Mouse (Mus musculus): ENCODE measurements around the gene Sh3pxd2b.

The Sh3pxd2b gene

DNA sequence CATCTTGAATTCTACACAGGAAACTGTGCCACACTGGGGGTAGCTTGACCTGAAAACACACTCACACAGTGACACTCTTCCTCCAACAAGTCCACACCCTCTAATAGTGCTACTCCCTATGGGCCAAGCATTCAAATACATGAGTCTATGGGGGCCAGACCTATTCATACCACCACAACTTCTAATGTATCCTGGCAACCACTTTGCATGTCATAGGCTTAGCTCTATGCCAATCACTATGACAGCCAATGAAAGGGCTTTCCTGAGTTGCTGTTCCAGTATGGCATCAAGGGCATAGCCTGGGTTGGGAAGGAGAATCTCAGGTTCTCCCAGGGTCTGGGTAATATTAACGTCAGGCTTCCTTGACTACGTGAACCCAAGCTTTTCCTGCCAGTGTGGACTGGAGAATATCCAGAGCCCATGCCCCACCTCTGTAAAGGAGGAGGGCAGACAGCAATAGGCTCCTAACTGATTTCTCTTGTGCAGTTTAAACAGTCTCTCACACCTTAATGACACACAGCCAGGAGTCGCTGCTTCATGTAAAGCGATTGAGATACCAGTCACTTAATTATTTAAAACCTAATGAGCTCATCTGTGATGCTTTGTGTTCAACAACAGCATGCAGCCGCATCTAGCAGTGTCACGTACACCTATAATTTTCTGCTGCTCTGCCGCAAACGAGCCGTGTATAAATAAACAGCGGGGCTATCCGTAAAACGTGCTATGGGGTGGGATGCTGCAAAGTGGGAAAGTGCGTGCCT is 25.8 kb downstream of the Sh3pxd2b start:
- DNase-seq (ENCODE audit: low spot score) = no peak

DNA sequence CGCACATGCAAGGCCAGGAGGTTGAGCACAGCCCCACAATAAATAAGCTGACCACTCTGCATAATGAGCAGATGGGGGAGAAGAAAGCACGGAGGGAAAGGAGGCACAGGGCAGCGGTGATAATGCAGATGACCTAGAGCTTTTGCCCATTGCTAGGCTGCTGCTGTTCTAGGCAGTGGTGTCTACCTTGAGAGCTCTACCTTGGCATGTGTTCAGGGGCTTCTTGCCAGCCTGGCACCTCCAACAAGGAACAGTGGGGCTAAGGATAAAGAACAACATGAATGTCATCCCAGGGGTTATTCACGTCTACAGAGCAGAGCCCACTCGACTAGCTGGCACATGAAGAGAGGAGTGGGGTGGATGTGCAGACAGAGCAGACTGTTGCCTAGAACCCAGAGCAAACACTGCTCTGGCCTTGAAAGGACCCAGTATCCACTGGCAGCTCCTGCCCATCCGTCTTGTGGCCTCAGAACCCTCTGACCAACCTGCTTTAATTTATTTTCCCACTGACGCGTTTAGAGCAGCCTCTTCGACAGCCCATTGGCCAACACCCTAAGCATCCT is 26.5 kb downstream of the Sh3pxd2b start:
- DNase-seq (ENCODE audit: low spot score) = no peak

DNA sequence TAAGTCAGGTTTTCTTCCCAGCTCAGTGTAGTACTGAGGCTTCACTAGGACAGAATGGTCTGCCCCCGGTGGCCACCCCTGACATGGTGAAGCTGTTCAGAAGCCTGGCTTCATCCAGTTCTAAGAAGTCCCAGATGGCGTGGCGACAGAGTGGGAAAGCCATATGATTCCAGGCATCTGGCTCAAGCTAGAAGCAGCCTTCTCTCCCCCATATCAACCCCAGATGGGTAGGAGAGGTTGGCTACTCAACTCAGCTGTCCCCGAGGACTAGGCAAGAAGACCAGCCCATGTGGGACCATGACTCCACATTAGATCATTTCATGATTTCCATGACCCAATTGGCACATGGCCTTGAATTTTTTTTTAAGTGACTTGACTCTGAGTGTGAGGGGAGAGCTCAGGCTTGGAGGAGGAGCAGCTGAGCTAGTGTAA is 27.5 kb downstream of the Sh3pxd2b start:
- no peak for DNase-seq (ENCODE audit: low spot score)

DNA sequence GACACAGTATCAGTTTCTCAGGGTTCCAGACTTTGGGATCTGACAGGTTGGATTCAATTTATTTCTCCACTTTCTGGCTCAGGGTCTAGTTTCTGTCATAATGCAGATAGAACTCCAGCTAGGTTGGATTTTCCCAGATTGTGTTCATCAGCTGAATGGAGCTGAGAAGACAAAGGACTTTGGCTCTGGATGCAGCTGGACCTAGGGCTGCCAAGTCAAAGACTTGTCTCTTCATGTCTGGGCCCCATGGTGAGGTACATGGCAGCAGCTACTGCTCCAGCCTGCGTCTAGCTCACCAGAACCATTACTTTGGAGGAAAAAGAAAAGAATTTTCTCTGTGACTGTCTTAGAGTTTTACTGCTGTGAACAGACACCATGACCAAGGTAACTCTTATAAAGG is 28.5 kb downstream of the Sh3pxd2b start:
- DNase-seq (ENCODE audit: low spot score) = no peak

DNA sequence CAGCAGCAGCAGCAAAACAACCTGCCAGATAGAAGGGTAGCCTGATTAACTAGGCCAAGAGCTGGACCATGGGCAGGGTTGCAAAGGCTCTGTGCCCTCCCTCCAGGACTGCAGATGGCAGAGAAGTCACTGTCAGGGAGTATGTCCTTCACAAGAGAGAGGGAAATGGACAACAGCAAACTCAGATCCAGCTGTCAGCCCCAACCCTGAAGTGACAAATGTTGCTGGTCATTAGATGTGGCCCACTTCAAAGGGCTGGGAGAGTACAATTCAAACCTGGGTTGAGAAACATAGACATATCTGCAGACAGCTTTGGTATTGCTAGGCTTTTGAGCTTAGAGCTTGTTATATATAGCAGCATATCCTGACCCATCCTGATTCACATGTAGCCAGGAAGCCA is 32.3 kb downstream of the Sh3pxd2b start:
- DNase-seq (ENCODE audit: low spot score) = no peak

DNA sequence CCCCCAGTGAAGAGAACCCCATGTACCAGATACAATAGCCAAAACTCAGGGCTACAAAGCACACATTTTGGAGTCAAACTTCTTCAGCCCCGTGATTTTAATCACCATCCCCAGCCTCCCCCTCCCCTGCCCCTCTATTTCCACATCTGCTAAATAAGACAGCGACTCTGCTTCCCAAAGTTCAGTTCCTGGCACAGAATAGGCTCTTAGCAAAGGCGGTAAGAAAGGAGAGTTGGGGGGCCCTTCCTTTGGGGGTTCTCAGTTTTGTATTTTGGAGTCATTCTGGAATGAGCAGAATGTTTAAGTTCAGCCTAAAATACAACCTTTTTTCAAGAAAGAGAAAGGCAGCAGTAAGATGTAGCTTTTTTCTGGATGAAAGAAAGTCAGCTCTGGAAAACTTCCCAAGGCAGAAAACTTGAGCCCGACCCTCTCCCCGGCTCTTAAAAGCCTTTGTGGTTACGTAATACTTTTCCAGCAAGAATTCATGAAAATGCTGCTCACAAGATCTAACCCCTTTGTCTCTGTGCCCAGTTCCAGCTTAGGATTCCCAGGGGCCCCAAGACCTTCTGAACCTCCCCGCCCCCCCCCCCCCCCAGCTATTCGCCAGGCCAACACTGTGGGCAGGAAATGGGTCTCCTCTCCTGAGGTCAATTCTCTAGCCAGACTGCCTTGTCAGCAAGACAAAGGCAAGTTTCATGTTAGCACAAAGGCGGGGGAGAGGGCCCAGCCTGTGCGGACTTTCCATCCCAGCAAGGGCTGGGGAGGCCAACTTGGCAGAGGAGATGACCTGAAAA is 35.9 kb downstream of the Sh3pxd2b start:
- DNase-seq (ENCODE audit: low spot score) = peak; percentile 35

DNA sequence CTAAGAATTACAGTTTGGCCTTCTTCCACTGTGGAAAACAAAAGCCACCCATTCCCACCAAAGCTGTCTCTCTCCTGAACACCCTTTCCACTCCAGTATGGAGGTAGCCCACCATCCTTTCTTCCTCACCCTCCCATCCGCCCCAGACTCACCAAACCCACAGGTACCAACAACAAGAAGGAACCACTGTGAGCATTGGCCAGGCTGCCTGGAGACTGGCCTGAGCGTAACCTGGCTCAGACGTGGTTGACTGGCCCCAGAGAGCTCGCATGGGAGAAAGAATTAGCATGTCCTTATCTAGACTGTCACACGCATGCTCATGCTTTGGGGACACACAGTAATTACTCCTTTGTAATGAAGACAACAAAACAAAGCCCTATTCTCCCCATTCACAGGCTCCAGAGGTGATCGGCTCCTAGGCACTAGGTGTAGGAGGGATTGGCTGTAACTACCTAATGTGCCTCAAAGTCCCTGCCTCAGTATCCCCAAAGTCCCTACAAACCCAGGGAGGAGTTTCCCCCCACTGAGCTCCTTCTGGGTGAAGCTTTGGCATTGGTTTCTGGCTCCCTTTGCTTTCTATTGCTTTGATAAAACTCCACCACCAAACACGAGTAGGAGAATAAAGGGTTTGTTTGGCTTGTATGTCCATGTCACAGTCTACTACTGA is 36.6 kb downstream of the Sh3pxd2b start:
- DNase-seq (ENCODE audit: low spot score) = no peak

DNA sequence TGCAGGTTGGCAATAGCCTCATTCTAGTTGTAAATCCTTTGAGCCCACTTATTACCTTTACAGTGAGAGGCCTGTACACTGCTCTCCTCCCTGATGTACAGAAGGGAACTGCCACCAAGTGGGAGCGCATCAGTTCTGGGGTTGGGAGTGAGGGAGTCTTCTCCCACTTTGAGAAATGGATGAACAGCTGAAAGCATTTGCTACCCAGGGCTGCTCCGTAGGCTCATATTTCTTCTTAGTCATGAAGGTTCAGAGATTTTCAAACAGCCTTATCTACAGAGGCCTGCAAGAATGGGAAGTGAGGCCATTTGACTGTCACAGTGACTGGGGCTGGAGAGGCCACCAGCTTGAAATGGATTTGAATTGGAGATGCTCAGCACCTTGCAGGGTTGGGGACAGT is 38.4 kb downstream of the Sh3pxd2b start:
- no peak for DNase-seq (ENCODE audit: low spot score)

DNA sequence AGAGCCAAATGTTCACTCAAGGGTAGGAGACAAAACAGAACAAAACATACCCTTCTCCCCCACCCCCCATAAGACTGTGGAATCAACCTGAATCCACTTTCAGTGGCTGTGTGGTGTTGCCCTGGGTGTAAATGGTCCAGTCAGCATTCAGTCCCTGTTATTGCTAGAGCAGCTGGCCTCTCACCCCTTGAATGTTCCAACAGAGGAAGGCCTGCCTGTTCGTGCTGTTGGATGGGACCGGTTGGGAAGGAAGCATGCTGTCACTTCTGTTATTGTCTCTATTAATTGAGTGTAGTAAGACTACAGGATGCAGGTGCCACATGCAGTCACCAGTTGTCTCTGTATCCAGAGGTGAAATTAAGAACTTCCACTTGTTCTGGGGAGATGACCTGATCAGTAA is 40.4 kb downstream of the Sh3pxd2b start:
- DNase-seq (ENCODE audit: low spot score) = no peak

DNA sequence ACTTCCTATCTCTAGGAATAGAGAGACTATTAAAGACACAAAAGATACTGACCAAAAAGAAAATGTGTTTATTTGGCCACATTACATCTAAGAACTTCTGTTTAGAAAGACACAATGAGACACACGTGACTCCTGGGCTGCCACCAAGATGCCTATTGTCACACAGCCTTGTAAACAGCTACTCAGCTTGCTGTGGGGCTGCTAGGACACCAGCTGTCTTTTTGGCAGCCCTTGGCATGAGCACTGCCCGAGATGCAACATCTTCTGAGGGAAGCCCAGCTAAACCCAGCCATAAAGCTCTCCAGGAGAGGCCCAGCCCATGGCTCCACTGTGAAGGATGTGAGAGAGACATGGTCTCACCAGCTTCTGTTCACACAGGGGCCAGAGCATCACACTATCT is 45.5 kb downstream of the Sh3pxd2b start:
- DNase-seq (ENCODE audit: low spot score) = no peak

DNA sequence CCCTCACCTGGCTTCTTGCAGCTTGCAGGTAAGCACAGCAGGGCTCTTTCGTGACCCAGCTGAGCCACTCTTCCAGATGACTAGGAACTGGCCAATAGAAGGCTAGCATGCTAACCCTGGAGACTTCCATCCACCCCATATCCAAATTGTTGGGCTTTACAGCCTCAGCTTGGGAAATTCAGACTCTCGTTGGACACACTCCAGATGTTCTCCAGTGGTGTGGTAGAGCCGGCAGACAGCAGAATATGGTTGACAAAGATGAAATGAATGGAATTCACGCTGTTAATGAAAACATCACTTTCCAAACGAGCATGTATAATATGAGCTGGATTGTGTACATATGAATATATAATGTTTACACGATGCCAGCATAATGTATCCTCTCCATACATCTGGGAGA is 48.2 kb downstream of the Sh3pxd2b start:
- no peak for DNase-seq (ENCODE audit: low spot score)

DNA sequence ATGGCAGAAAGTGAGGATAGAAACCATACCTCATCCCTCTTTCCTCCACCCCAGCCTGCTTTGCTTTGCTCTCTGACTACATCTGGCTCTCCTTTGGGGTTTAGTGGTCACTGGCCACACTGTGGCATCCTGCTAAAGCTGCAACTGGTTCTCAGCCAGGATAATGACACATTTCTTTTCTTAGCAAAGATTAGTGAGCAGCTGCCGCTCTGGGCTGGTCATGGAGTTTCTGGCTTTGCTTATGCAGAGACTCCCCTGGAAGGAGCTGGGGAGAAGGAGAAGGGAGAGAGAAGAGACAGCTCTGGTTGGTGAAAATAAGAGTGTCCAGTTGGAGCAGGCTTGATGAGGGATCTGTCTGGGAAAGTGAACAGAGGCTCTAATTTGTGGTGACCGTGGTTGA is 50.8 kb downstream of the Sh3pxd2b start:
- no peak for DNase-seq (ENCODE audit: low spot score)

DNA sequence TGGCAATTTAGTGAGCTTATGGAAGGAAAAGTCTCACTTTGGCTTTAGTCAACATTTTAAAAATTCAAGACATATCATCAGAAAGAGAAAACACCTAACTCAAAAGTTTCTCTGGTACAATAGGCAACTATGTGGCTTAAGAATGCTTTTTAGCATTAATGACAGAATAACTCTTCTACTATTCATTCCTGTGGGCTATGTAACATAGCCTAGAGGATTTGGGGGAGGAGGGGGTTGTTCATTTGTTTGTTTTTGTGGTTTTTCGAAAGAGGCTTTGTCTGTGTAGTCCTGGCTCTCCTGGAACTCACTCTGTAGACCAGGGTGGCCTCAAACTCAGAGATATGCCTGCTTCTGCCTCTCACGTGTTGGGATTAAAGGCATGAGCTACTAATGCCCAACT is 51.6 kb downstream of the Sh3pxd2b start:
- DNase-seq (ENCODE audit: low spot score) = no peak

DNA sequence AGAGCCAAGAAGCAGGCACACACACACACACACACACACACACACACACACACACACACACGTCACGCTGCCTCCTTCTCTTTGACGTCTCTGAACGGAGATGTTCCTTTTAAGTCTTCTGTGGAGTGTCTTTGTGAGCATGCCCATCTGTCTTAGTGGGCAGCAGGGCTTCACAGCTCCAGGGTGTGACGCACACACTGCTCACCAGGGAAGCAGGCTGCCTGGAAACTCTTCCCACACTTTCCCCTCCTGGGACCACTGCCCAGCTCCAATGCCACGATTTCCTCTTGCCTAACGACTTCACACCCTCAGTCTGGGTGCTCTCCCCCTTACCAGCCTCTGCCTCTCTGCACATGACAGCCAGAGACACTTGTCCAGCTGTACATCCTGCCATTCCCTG is 55.1 kb downstream of the Sh3pxd2b start:
- peak; percentile 52 for DNase-seq (ENCODE audit: low spot score)

DNA sequence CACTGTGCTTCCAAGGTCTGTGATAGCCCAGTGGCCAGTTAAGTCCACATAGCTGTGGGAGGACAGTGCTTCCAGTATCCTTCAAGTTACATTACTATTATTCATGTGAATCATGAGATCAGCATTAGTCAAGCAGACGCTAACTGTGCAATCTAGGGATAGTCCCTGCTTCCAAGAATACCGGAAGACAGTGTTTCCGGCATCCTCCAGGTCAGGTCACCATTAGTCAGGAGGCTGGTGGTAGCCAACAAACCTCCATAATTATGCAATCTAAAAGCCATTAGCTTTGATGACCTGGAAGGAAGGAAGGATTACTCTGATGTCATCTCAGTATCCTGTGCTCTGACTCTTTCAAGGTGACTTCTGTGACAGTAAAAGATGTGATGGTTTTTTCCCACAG is 57.1 kb downstream of the Sh3pxd2b start:
- DNase-seq (ENCODE audit: low spot score) = no peak

DNA sequence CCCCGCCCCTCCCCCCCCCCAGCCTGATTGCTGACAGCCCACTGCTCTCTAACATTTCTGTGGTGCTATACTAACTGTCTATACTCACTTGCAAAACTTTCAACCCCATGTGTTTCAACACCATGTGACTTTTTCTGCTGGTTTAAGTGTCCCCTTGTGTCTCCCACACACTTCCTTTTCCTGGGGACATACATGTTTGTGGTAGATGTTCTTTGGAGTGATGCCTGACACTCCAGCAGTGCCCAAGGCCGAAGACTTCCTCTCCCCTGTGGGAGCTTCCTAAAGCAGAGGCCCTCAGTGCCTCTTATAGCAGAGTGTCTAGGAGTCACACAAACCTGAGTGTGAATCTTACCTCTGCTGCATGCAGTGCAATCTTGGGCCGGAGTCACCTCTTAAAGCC is 60.2 kb downstream of the Sh3pxd2b start:
- no peak for DNase-seq (ENCODE audit: low spot score)

DNA sequence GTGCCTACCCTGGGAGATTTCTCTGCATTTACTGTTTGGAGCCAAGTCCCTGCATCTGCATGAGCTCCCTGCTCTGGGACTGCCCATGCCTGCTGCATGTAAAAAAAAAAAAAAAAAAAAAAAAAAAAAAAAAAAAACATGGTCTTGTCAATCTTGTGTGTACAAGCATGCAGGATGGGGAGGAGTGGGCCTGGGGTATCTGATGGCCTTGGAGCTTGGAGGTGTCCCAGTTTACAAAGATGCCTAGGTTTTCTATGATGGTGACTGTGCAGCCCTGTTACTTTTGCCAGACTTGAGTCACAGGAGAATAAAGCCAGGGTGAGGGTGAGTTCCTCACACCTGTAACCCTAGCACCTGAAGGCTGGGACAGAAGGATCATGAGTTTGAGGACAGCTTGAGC is 61.4 kb downstream of the Sh3pxd2b start:
- DNase-seq (ENCODE audit: low spot score) = no peak

DNA sequence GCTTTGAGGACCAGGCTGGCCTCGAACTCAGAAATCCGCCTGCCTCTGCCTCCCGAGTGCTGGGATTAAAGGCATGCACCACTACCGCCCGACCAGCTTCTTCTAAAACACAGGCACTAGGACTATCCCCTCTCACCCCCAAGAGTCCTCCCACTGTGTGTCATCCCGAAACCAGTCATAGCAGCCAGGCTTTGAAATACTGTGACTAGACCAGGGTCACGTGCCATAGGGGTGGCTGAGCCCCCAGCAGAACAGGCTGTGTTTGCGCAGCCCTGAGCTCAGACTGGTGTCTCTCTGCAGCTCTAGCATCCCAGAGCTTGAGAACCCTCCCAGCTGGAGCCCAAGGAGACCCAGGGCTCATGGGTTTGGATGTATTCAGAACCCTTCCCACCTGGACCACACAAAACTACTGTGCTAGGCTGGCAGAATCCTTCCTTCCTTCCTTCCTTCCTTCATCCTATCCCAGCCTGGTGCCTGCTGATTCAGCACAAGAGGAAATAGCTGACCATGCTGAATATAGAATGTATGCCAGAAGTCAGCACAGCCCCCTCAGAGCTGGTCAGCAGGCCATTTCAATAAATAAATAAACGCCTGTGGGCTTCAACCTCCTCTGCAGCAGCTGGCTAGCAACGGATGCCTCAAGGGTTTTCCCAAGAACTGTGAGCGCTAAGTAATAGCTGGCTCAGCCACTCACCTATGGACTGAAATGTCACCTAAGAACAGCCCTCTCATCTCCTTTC is 62.4 kb downstream of the Sh3pxd2b start:
- DNase-seq (ENCODE audit: low spot score) = no peak

DNA sequence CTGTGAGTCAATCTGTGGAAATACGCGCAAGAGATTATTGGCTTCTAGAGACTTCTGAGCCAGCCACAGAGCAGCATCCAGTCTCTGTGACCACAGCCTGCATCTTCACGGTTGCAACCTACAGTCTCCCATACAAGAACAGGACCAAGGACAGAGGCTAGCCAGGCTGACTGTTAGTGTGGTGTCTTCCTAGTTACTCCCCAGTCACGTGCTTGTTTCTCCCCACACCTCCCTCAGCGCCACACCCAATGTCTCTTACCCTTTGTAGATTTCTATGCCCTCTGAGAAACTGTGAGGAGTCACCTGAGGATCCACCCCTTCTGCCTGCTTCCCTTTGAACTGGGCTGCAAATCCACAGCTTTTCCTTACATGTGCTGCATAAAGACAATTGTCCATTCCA is 72.4 kb downstream of the Sh3pxd2b start:
- no peak for DNase-seq (ENCODE audit: low spot score)

DNA sequence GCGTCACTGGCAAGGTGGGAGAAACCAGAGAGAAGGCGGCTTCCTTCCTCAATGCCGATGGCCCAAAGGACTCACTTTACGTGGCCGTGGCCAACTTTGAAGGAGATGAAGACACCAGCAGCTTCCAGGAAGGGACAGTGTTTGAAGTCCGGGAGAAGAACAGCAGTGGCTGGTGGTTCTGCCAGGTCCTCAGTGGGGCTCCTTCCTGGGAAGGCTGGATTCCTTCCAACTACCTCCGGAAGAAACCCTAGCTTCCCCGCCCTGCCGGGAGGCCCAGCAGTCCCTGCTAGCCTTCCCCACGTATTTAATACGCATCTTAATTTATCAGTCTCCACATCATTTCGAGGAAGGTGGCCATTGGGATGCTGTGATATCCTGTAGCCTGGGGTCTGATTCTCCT is 75.7 kb downstream of the Sh3pxd2b start:
- no peak for DNase-seq (ENCODE audit: low spot score)

DNA sequence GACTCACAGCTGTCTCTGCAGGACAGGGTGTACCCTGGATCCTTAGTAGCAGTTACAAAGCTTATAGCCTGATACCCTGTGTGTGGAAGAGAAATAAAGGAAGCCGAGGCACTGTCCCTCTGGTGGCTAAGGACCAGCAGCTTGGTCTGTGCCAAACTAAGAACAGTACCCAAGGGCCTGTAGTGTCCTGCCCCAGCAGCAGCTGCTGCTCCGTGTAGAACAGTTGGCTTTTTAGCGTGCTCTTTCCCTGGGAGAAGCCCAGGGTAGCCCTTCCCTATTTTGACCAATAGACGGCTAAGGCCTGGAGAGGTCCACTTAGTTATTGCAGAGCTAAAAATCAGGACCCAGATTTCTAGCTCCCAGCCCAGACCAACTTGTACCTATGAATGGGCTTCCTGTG is 77.0 kb downstream of the Sh3pxd2b start:
- no peak for DNase-seq (ENCODE audit: low spot score)

DNA sequence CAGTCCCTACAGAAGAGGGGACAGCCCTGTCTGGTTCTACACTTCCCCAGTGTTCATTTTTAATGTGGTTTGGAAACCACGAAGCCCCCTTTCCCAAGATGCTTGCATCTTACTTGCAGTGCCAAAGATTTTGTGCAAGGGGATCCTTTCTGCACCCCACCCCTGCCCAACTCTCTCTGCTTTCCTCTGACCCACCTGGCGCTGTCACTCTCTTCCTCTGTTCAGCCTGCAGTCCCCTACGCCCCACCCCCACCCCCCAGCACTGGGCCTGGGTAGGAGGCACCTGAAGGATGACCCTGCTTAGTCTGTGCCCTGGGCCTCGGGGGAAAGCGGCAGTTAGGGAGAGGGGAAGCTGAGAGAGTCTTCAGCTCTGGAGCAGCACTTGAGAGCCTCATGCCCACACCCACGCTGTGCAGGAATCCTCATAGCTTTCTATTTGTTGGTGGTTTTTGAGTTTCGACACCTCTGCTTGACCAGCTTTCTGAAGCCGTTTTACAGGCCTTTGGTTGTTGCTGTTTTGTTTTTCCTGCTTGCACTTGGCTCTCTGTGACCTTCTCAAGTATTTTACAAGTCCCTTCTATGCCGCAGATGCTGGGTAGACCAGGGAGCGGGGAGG is 77.5 kb downstream of the Sh3pxd2b start:
- DNase-seq (ENCODE audit: low spot score) = no peak

Data from layer of hippocampus, adult 11-12 months (tissue).